Mouse (Mus musculus) G1E (cell line): ENCODE data around the gene Tmem109.

Source experiments
- CTCF ChIP-seq: IDR thresholded peaks from 2 replicates; pipeline ENCODE4 v1.5.1; 2012; ENCODE audit warnings: low read depth, low read length, inconsistent platforms, mixed read lengths
- POLR2AphosphoS5 ChIP-seq: IDR thresholded peaks from 2 replicates; pipeline ENCODE4 v1.6.1; 2012; ENCODE audit warnings: low read depth, low read length, inconsistent platforms; ENCODE audit not compliant: insufficient replicate concordance

GRCm38 (mm10) chr19:10916506-10916905, 34.7 kb upstream of the Tmem109 start:
- TF ChIP-seq CTCF (no peak), POLR2AphosphoS5 (no peak)
